Mouse (Mus musculus): ENCODE data around the gene Catip.

Gene Catip

GRCm38 (mm10) chr1:74383385-74383784 is 21.5 kb downstream of the Catip start:
- DNase-seq (ENCODE audit: low spot score in 2 of 2) = no peak

GRCm38 (mm10) chr1:74384525-74384924 is 22.6 kb downstream of the Catip start:
- DNase-seq (ENCODE audit: low spot score in 2 of 2) = no peak

- DNase-seq (ENCODE audit: low spot score in 2 of 2) = no peak
Observed at GRCm38 (mm10) chr1:74385064-74385463, 23.2 kb downstream of the Catip start.

GRCm38 (mm10) chr1:74385531-74385930 is 23.6 kb downstream of the Catip start:
- no peak for DNase-seq (ENCODE audit: low spot score in 2 of 2)

GRCm38 (mm10) chr1:74386363-74386713 is 24.4 kb downstream of the Catip start:
- DNase-seq (ENCODE audit: low spot score in 2 of 2) = no peak

GRCm38 (mm10) chr1:74386714-74387385 is 24.9 kb downstream of the Catip start:
- peak; percentile 91 for DNase-seq (ENCODE audit: low spot score in 2 of 2)

- DNase-seq (ENCODE audit: low spot score in 2 of 2) = no peak
Observed at GRCm38 (mm10) chr1:74387386-74387988, 25.6 kb downstream of the Catip start.

GRCm38 (mm10) chr1:74388398-74388920 is 26.6 kb downstream of the Catip start:
- DNase-seq (ENCODE audit: low spot score in 2 of 2) = no peak

GRCm38 (mm10) chr1:74389831-74390286 is 28.0 kb downstream of the Catip start:
- peak; percentile 82 to 85 for DNase-seq (ENCODE audit: low spot score in 2 of 2)

- peak; percentile 70 to 82 for DNase-seq (ENCODE audit: low spot score in 2 of 2)
Observed at GRCm38 (mm10) chr1:74390287-74390906, 28.5 kb downstream of the Catip start.

GRCm38 (mm10) chr1:74390924-74391748 is 29.2 kb downstream of the Catip start, which contains the start of gene Ctdsp1:
TSS of gene Ctdsp1 (plus strand) at chr1:74391509.
- peak; percentile 95 to 96 for DNase-seq (ENCODE audit: low spot score in 2 of 2)

GRCm38 (mm10) chr1:74391844-74392441 is 30.0 kb downstream of the Catip start:
- DNase-seq (ENCODE audit: low spot score in 2 of 2) = peak; percentile 73 to 81

- DNase-seq (ENCODE audit: low spot score in 2 of 2) = no peak
Observed at GRCm38 (mm10) chr1:74392446-74392994, 30.6 kb downstream of the Catip start.

GRCm38 (mm10) chr1:74393010-74393409 is 31.1 kb downstream of the Catip start:
- DNase-seq (ENCODE audit: low spot score in 2 of 2) = no peak

GRCm38 (mm10) chr1:74393697-74394096 is 31.8 kb downstream of the Catip start:
- no peak for DNase-seq (ENCODE audit: low spot score in 2 of 2)

GRCm38 (mm10) chr1:74394311-74394710 is 32.4 kb downstream of the Catip start:
- DNase-seq (ENCODE audit: low spot score in 2 of 2) = no peak

- DNase-seq (ENCODE audit: low spot score in 2 of 2) = no peak
Observed at GRCm38 (mm10) chr1:74394858-74395257, 33.0 kb downstream of the Catip start.

- no peak for DNase-seq (ENCODE audit: low spot score in 2 of 2)
Observed at GRCm38 (mm10) chr1:74395290-74395689, 33.4 kb downstream of the Catip start.

- DNase-seq (ENCODE audit: low spot score in 2 of 2) = peak in 1 of 2 experiments; percentile 39
Observed at GRCm38 (mm10) chr1:74396456-74397222, 34.7 kb downstream of the Catip start.

GRCm38 (mm10) chr1:74397268-74397918 is 35.5 kb downstream of the Catip start:
- DNase-seq (ENCODE audit: low spot score in 2 of 2) = peak; percentile 98

Data from spleen, postnatal 36 days (tissue).